Mouse (Mus musculus): ENCODE measurements around the gene Blnk. TPM values are rescaled to one million over a fixed set of nuclear protein-coding genes. Genes with fewer than 3 reads are reported as not detected.

Blnk gene
- polyA plus RNA-seq, 1 experiment from 2014 or later, result 1.6 TPM

- no peak for ATAC-seq (ENCODE audit: insufficient number of reproducible peaks, insufficient read depth, low FRiP score, low TSS enrichment)
- Histone ChIP-seq H3K4me2 (replicated peaks) (no peak overlapping the region), H3K9me3 (no peaks in the 10 kb centered on the region), H3K27ac (no peak overlapping the region), H3K36me3 (no peaks in the 10 kb centered on the region), H3K4me3 (no peak overlapping the region), H3K4me1 (no peaks in the 10 kb centered on the region), H3K27me3 (no peaks in the 10 kb centered on the region), H3K9ac (no peak overlapping the region)
- 100% methylated on average over 1 of the region's 1 CpGs for WGBS
Measured at GRCm38 (mm10) chr19:40984536-40984935, 9.8 kb downstream of the Blnk start.

- ATAC-seq (ENCODE audit: insufficient number of reproducible peaks, insufficient read depth, low FRiP score, low TSS enrichment), result no peak
- Histone ChIP-seq H3K9me3 (no peaks in the 10 kb centered on the region), H3K27me3 (no peaks in the 10 kb centered on the region), H3K27ac (no peak overlapping the region), H3K9ac (no peak overlapping the region), H3K36me3 (no peaks in the 10 kb centered on the region), H3K4me3 (no peak overlapping the region), H3K4me2 (replicated peaks) (no peak overlapping the region), H3K4me1 (no peaks in the 10 kb centered on the region)
- 77% methylated on average over 5 of the region's 5 CpGs for WGBS
Measured at GRCm38 (mm10) chr19:40980671-40981070, 13.7 kb downstream of the Blnk start.

- 43% methylated on average over 5 of the region's 5 CpGs for WGBS
- no peaks in the 10 kb centered on the region for H3K4me1 ChIP-seq
Measured at GRCm38 (mm10) chr19:40978026-40978425, 16.3 kb downstream of the Blnk start.

GRCm38 (mm10) chr19:40976946-40977917, 17.1 kb downstream of the Blnk start:
- Histone ChIP-seq H3K4me1 (no peaks in the 10 kb centered on the region), H3K9ac (no peak overlapping the region), H3K36me3 (no peaks in the 10 kb centered on the region), H3K27ac (no peak overlapping the region), H3K9me3 (no peaks in the 10 kb centered on the region), H3K4me2 (replicated peaks) (no peak overlapping the region), H3K4me3 (no peak overlapping the region), H3K27me3 (no peaks in the 10 kb centered on the region)
- 84% methylated on average over 11 of the region's 11 CpGs for WGBS
- ATAC-seq (ENCODE audit: insufficient number of reproducible peaks, insufficient read depth, low FRiP score, low TSS enrichment), result no peak

More at GRCm38 (mm10) chr19:40978026-40978425, 16.3 kb downstream of the Blnk start:
- no peak overlapping the region for H3K4me3 ChIP-seq
- H3K27ac ChIP-seq, result no peak overlapping the region
- no peaks in the 10 kb centered on the region for H3K27me3 ChIP-seq
- ATAC-seq (ENCODE audit: insufficient number of reproducible peaks, insufficient read depth, low FRiP score, low TSS enrichment), result no peak
- H3K9ac ChIP-seq, result no peak overlapping the region
- H3K9me3 ChIP-seq, result no peaks in the 10 kb centered on the region
- H3K36me3 ChIP-seq, result no peaks in the 10 kb centered on the region
- no peak overlapping the region for H3K4me2 ChIP-seq (replicated peaks)

- no peaks in the 10 kb centered on the region for H3K9me3 ChIP-seq
- H3K9ac ChIP-seq, result no peak overlapping the region
- no peak overlapping the region for H3K27ac ChIP-seq
- no peaks in the 10 kb centered on the region for H3K27me3 ChIP-seq
- no peaks in the 10 kb centered on the region for H3K36me3 ChIP-seq
- no peaks in the 10 kb centered on the region for H3K4me1 ChIP-seq
- no peak overlapping the region for H3K4me3 ChIP-seq
- ATAC-seq (ENCODE audit: insufficient number of reproducible peaks, insufficient read depth, low FRiP score, low TSS enrichment), result no peak
- H3K4me2 ChIP-seq (replicated peaks), result no peak overlapping the region
- whole genome bisulfite sequencing, result 88% methylated on average over 5 of the region's 5 CpGs
Measured at GRCm38 (mm10) chr19:40971273-40971914, 22.9 kb downstream of the Blnk start.

GRCm38 (mm10) chr19:40970775-40971174, 23.6 kb downstream of the Blnk start:
- no peaks in the 10 kb centered on the region for H3K36me3 ChIP-seq
- ATAC-seq (ENCODE audit: insufficient number of reproducible peaks, insufficient read depth, low FRiP score, low TSS enrichment), result no peak
- no peak overlapping the region for H3K9ac ChIP-seq
- H3K4me3 ChIP-seq, result no peak overlapping the region
- H3K4me1 ChIP-seq, result no peaks in the 10 kb centered on the region
- no peaks in the 10 kb centered on the region for H3K27me3 ChIP-seq
- no peaks in the 10 kb centered on the region for H3K9me3 ChIP-seq
- WGBS, result 76% methylated on average over 7 of the region's 7 CpGs
- H3K27ac ChIP-seq, result no peak overlapping the region
- no peak overlapping the region for H3K4me2 ChIP-seq (replicated peaks)

GRCm38 (mm10) chr19:40970301-40970700, 24.0 kb downstream of the Blnk start:
- Histone ChIP-seq H3K9ac (no peak overlapping the region), H3K9me3 (no peaks in the 10 kb centered on the region), H3K4me3 (no peak overlapping the region), H3K4me2 (replicated peaks) (no peak overlapping the region), H3K36me3 (no peaks in the 10 kb centered on the region), H3K27ac (no peak overlapping the region), H3K4me1 (no peaks in the 10 kb centered on the region), H3K27me3 (no peaks in the 10 kb centered on the region)
- no peak for ATAC-seq (ENCODE audit: insufficient number of reproducible peaks, insufficient read depth, low FRiP score, low TSS enrichment)
- 76% methylated on average over 4 of the region's 4 CpGs for WGBS

- no peaks in the 10 kb centered on the region for H3K27me3 ChIP-seq
- no peaks in the 10 kb centered on the region for H3K9me3 ChIP-seq
- no peaks in the 10 kb centered on the region for H3K4me1 ChIP-seq
- H3K4me2 ChIP-seq (replicated peaks), result no peak overlapping the region
- no peak overlapping the region for H3K4me3 ChIP-seq
- no peak for ATAC-seq (ENCODE audit: insufficient number of reproducible peaks, insufficient read depth, low FRiP score, low TSS enrichment)
- H3K9ac ChIP-seq, result no peak overlapping the region
- no peak overlapping the region for H3K27ac ChIP-seq
- no peaks in the 10 kb centered on the region for H3K36me3 ChIP-seq
- whole genome bisulfite sequencing, result 71% methylated on average over 5 of the region's 6 CpGs
Measured at GRCm38 (mm10) chr19:40964936-40965850, 29.1 kb downstream of the Blnk start.

- no peak for ATAC-seq (ENCODE audit: insufficient number of reproducible peaks, insufficient read depth, low FRiP score, low TSS enrichment)
- Histone ChIP-seq H3K4me2 (replicated peaks) (no peak overlapping the region), H3K9ac (no peak overlapping the region), H3K4me1 (no peaks in the 10 kb centered on the region), H3K27ac (no peak overlapping the region), H3K4me3 (no peak overlapping the region), H3K36me3 (no peaks in the 10 kb centered on the region), H3K9me3 (no peaks in the 10 kb centered on the region), H3K27me3 (no peaks in the 10 kb centered on the region)
- WGBS, result 58% methylated on average over 3 of the region's 3 CpGs
Measured at GRCm38 (mm10) chr19:40964367-40964891, 29.9 kb downstream of the Blnk start.

GRCm38 (mm10) chr19:40962988-40963387, 31.3 kb downstream of the Blnk start:
- Histone ChIP-seq H3K9ac (no peak overlapping the region), H3K9me3 (no peaks in the 10 kb centered on the region), H3K4me1 (no peaks in the 10 kb centered on the region), H3K27ac (no peak overlapping the region), H3K4me2 (replicated peaks) (no peak overlapping the region), H3K27me3 (no peaks in the 10 kb centered on the region), H3K4me3 (no peak overlapping the region), H3K36me3 (no peaks in the 10 kb centered on the region)
- WGBS, result 55% methylated on average over 12 of the region's 12 CpGs
- no peak for ATAC-seq (ENCODE audit: insufficient number of reproducible peaks, insufficient read depth, low FRiP score, low TSS enrichment)

GRCm38 (mm10) chr19:40958981-40959380, 35.4 kb downstream of the Blnk start:
- Histone ChIP-seq H3K36me3 (no peaks in the 10 kb centered on the region), H3K4me1 (no peaks in the 10 kb centered on the region), H3K4me2 (replicated peaks) (no peak overlapping the region), H3K27me3 (no peaks in the 10 kb centered on the region), H3K9me3 (no peaks in the 10 kb centered on the region), H3K4me3 (no peak overlapping the region), H3K27ac (no peak overlapping the region), H3K9ac (no peak overlapping the region)
- ATAC-seq (ENCODE audit: insufficient number of reproducible peaks, insufficient read depth, low FRiP score, low TSS enrichment), result no peak
- 16% methylated on average over 1 of the region's 1 CpGs for WGBS

All from embryonic facial prominence, embryonic 12.5 days (tissue).